Mouse (Mus musculus) liver, embryonic 18 days (tissue): ENCODE measurements around the gene Cars2. TPM values are rescaled to one million over a fixed set of nuclear protein-coding genes. Genes with fewer than 3 reads are reported as not detected.

Source experiments
- polyA plus RNA-seq: library from polyadenylated mRNA; depleted of rRNA; stranded (reverse); fragments of >200 nt; gene quantifications from 2 replicates; pipeline ENCODE4 v1.2.3, GENCODE M21; 2012; rRNA removed

Cars2 gene
- 14.3 and 18.2 TPM in 2 replicates for polyA plus RNA-seq

GRCm38 (mm10) chr8:11550281-11550948 lies at the start of gene Cars2:
Gene Cars2, minus strand, starts transcription at chr8:11550783.

GRCm38 (mm10) chr8:11554799-11555719 lies 4.5 kb upstream of the Cars2 start, which contains the start of gene Ing1:
Gene Ing1, plus strand, starts transcription at chr8:11555571.

GRCm38 (mm10) chr8:11497017-11497990 lies 53.3 kb downstream of the Cars2 start, which contains the start of gene Naxd:
Gene Naxd, plus strand, starts transcription at chr8:11497506.

GRCm38 (mm10) chr8:11477811-11478761 lies 72.5 kb downstream of the Cars2 start, which contains the start of gene Rab20:
Gene Rab20, minus strand, starts transcription at chr8:11478710.

Other genes with a start within 250 kb of the Cars2 start
- gene Col4a2, start 238.0 kb downstream of the Cars2 start, polyA plus RNA-seq: 8.4 and 9.9 TPM in 2 replicates
- 33.4 and 38.4 TPM in 2 replicates for gene Col4a1, start 238.0 kb downstream of the Cars2 start, polyA plus RNA-seq
- gene Rab20, start 72.1 kb downstream of the Cars2 start, polyA plus RNA-seq: 9.5 and 9.6 TPM in 2 replicates
- gene Naxd, start 53.3 kb downstream of the Cars2 start, polyA plus RNA-seq: 44.7 and 48.6 TPM in 2 replicates
- gene Ing1, start 4.8 kb upstream of the Cars2 start, polyA plus RNA-seq: 13.2 and 14.4 TPM in 2 replicates
- 27.2 and 30.4 TPM in 2 replicates for gene Ankrd10, start 85.0 kb upstream of the Cars2 start, polyA plus RNA-seq
- not detected in 2 replicates for gene 1700016D06Rik, start 150.3 kb upstream of the Cars2 start, polyA plus RNA-seq
- 8.5 and 10.3 TPM in 2 replicates for gene Arhgef7, start 176.9 kb upstream of the Cars2 start, polyA plus RNA-seq